ENCODE assay signal across 26 mouse cellular contexts in the genomic region with DNA sequence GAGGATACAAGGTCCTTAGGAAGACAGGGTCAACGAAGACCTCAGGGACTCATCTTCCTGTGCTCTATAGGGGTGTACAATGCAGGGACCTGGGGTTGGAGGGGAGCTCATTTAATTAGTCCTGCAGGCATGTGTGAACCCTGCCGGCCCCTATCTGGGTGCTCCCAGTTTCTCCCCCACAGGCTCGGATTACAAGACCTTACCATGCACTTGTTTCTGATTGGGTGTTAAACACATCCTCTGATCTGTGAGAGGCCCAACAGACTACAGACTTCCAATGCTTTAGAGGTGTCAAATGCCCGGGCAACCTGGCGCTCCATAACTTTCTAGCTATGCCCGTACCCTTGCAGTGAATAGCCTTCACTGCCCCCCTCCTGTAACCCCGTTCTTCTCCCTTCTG. TPM values are rescaled to one million over a fixed set of nuclear protein-coding genes. Genes with fewer than 3 reads are reported as not detected.
"Had no signal": no experiment of that assay in that cellular context is flagged by ENCODE, and none has a peak within 500 bp of the region (broad histone marks: within the 10 kb centered on the region; RNA-seq: fewer than 3 reads in every experiment).

No protein-coding gene starts in this region.

- H3K36me3 ChIP-seq: heart, embryonic 13.5 days; heart, embryonic 15.5 days; hindbrain, embryonic 13.5 days; hindbrain, embryonic 15.5 days; limb, embryonic 12.5 days; limb, embryonic 15.5 days; liver, embryonic 12.5 days had no signal

- H3K4me2 ChIP-seq: heart, embryonic 11.5 days; heart, embryonic 13.5 days; heart, embryonic 15.5 days; hindbrain, embryonic 13.5 days; hindbrain, embryonic 15.5 days; limb, embryonic 12.5 days; limb, embryonic 15.5 days; liver, embryonic 12.5 days had no signal

- H3K9ac ChIP-seq: forebrain, postnatal 0 days; heart, embryonic 13.5 days; heart, embryonic 15.5 days; hindbrain, embryonic 13.5 days; hindbrain, embryonic 15.5 days; limb, embryonic 12.5 days; limb, embryonic 15.5 days; liver, embryonic 12.5 days; liver, embryonic 14.5 days had no signal

- ATAC-seq: forebrain, postnatal 0 days; hindbrain, postnatal 0 days; intestine, embryonic 16.5 days; liver, embryonic 12.5 days had no signal

- H3K27me3 ChIP-seq: hindbrain, embryonic 13.5 days; hindbrain, embryonic 15.5 days; limb, embryonic 12.5 days; limb, embryonic 15.5 days had no signal

- H3K9me3 ChIP-seq: heart, embryonic 13.5 days; heart, embryonic 15.5 days; hindbrain, embryonic 13.5 days; hindbrain, embryonic 15.5 days; limb, embryonic 12.5 days; limb, embryonic 15.5 days; liver, embryonic 12.5 days had no signal

- H3K4me1 ChIP-seq: heart, embryonic 13.5 days; heart, embryonic 15.5 days; hindbrain, embryonic 13.5 days; hindbrain, embryonic 15.5 days; limb, embryonic 15.5 days; liver, embryonic 12.5 days had no signal

- H3K4me3 ChIP-seq: heart, adult 2 months; heart, embryonic 13.5 days; heart, embryonic 15.5 days; hindbrain, embryonic 13.5 days; hindbrain, embryonic 15.5 days; limb, embryonic 12.5 days; limb, embryonic 15.5 days; liver, embryonic 12.5 days had no signal

- H3K27ac ChIP-seq: heart, adult 2 months; heart, embryonic 13.5 days; heart, embryonic 15.5 days; hindbrain, embryonic 13.5 days; hindbrain, embryonic 15.5 days; hindbrain, postnatal 0 days; limb, embryonic 12.5 days; limb, embryonic 15.5 days; liver, embryonic 12.5 days; liver, embryonic 14.5 days had no signal

- DNase-seq: forebrain, postnatal 0 days; gastrocnemius, postnatal 10 days; gastrocnemius, postnatal 25 days; heart, adult 2 months; heart, postnatal 14 days; heart, postnatal 36 days; kidney, adult 18-20 months; kidney, adult 9 months; kidney, postnatal 14 days; layer of hippocampus, adult 9-11 months; layer of hippocampus, postnatal 36 days; left cerebral cortex, postnatal 4 days; lung, adult 18-20 months had no signal

RNA-seq across cellular contexts. Expression of a gene that starts 12.1 kb away (rescaled TPM):
- polyA plus RNA-seq: heart, embryonic 11.5 days; limb, embryonic 12.5 days; liver, embryonic 12.5 days had no signal

RNA-seq across cellular contexts. Expression of a gene that starts 38.0 kb away (rescaled TPM):
- total RNA-seq: hindbrain, postnatal 0 days; liver, adult 2 months had no signal
- polyA plus RNA-seq: heart, postnatal 0 days; limb, embryonic 12.5 days had no signal

RNA-seq across cellular contexts. Expression of a gene that starts 44.4 kb away (rescaled TPM):
- total RNA-seq: gastrocnemius, postnatal 25 days had no signal
